Mouse (Mus musculus) E14TG2a.4 (cell line): ENCODE results near the gene Daw1.

Source experiments
- CTCF ChIP-seq: conservative IDR thresholded peaks from 2 replicates; pipeline ENCODE4 v1.5.1; 2014; ENCODE audit warnings: low read length
- POU5F1 ChIP-seq: IDR thresholded peaks from 2 replicates; pipeline ENCODE4 v1.6.1; 2014; ENCODE audit warnings: low read length, borderline replicate concordance

GRCm38 (mm10) chr1:83224423-83224960 is 64.9 kb downstream of the Daw1 start:
- TF ChIP-seq POU5F1 (no peak), CTCF (no peak)
